Mouse (Mus musculus) MEL (cell line): ENCODE measurements around the gene Hsph1. TPM values are rescaled to one million over a fixed set of nuclear protein-coding genes. Genes with fewer than 3 reads are reported as not detected.

ENCODE experiments used
- DNase-seq: peaks from one replicate; pipeline ENCODE4 v3.0.0; 2011; ENCODE audit warnings: low read depth, low spot score
- H3K27ac ChIP-seq: 2 replicates; pipeline ENCODE4 v1.5.1; 2012; ENCODE audit warnings: low read depth, mild to moderate bottlenecking, control low read depth, low read length, moderate library complexity; ENCODE audit not compliant: control insufficient read depth
- H3K27me3 ChIP-seq, 2 experiments: fragments of 150-350 bp in 1 of 2; sonication (generic) in 1 of 2; 2 replicates each; pipeline ENCODE4 v1.6.1; 2012; ENCODE audit warnings: low read length in 2 of 2, mild to moderate bottlenecking in 2 of 2, improper control_type of control experiment in 1 of 2, moderate library complexity in 1 of 2; ENCODE audit not compliant: insufficient read depth in 2 of 2, control insufficient read depth in 1 of 2
- H3K36me3 ChIP-seq, 2 experiments: 2 replicates each; pipeline ENCODE4 v1.6.1; 2012 to 2014; ENCODE audit warnings: low read length in 2 of 2, improper control_type of control experiment in 1 of 2, inconsistent platforms in 1 of 2, mild to moderate bottlenecking in 1 of 2; ENCODE audit not compliant: insufficient read depth in 2 of 2, control insufficient read depth in 1 of 2
- H3K4me1 ChIP-seq, 2 experiments: fragments of 150-350 bp in 1 of 2; sonication (generic) in 1 of 2; 2 replicates each; pipeline ENCODE4 v1.6.1; 2012; ENCODE audit warnings: low read length in 2 of 2, improper control_type of control experiment in 1 of 2, mild to moderate bottlenecking in 1 of 2; ENCODE audit not compliant: insufficient read depth in 2 of 2, control insufficient read depth in 1 of 2
- H3K4me3 ChIP-seq, 2 experiments: fragments of 150-350 bp in 1 of 2; sonication (generic) in 1 of 2; 2 replicates each; pipeline ENCODE4 v1.5.1; 2012; ENCODE audit warnings: low read depth in 2 of 2, low read length in 2 of 2, mild to moderate bottlenecking in 2 of 2, moderate library complexity in 2 of 2, control low read depth in 1 of 2, improper control_type of control experiment in 1 of 2; ENCODE audit not compliant: control insufficient read depth in 1 of 2, insufficient read depth in 1 of 2
- H3K79me2 ChIP-seq: 2 replicates; pipeline ENCODE4 v1.6.1; 2012; ENCODE audit warnings: mild to moderate bottlenecking, low read length, moderate library complexity; ENCODE audit not compliant: control insufficient read depth, poor library complexity, insufficient read depth
- H3K9ac ChIP-seq: 2 replicates; pipeline ENCODE4 v1.6.1; 2012; ENCODE audit warnings: low read depth, mild to moderate bottlenecking, control low read depth, low read length, moderate library complexity; ENCODE audit not compliant: control insufficient read depth, poor library complexity, severe bottlenecking
- H3K9me3 ChIP-seq: fragments of 150-350 bp; sonication (generic); replicated peaks from 2 replicates; pipeline ENCODE4 v1.6.1; 2012; ENCODE audit warnings: mild to moderate bottlenecking, low read length, improper control_type of control experiment, moderate library complexity; ENCODE audit not compliant: insufficient read depth
- BHLHE40 ChIP-seq: IDR thresholded peaks from 2 replicates; pipeline ENCODE4 v1.6.1; 2012; ENCODE audit warnings: low read depth, mild to moderate bottlenecking, inconsistent platforms, low read length, improper control_type of control experiment, borderline replicate concordance
- CHD2 ChIP-seq: IDR thresholded peaks from 2 replicates; pipeline ENCODE4 v1.6.1; 2011; ENCODE audit warnings: low read length, improper control_type of control experiment
- E2F4 ChIP-seq: IDR thresholded peaks from 2 replicates; pipeline ENCODE4 v1.6.1; 2011; ENCODE audit warnings: low read depth, low read length, improper control_type of control experiment, borderline replicate concordance
- ELF1 ChIP-seq: IDR thresholded peaks from 2 replicates; pipeline ENCODE4 v1.6.1; 2014; ENCODE audit warnings: low read depth, mild to moderate bottlenecking, inconsistent platforms, low read length, improper control_type of control experiment, moderate library complexity
- GABPA ChIP-seq: IDR thresholded peaks from 2 replicates; pipeline ENCODE4 v1.6.1; 2012; ENCODE audit warnings: low read depth, mild to moderate bottlenecking, inconsistent platforms, low read length, improper control_type of control experiment, moderate library complexity
- HCFC1 ChIP-seq: IDR thresholded peaks from 2 replicates; pipeline ENCODE4 v1.6.1; 2012; ENCODE audit warnings: low read depth, mild to moderate bottlenecking, inconsistent platforms, low read length, improper control_type of control experiment, moderate library complexity
- MAFK ChIP-seq: IDR thresholded peaks from 2 replicates; pipeline ENCODE4 v1.6.1; 2011; ENCODE audit warnings: low read depth, mild to moderate bottlenecking, low read length, improper control_type of control experiment, borderline replicate concordance
- MAX ChIP-seq: IDR thresholded peaks from 2 replicates; pipeline ENCODE4 v1.6.1; 2011; ENCODE audit warnings: low read length, improper control_type of control experiment
- MAZ ChIP-seq: IDR thresholded peaks from 2 replicates; pipeline ENCODE4 v1.6.1; 2012; ENCODE audit warnings: low read depth, mild to moderate bottlenecking, inconsistent platforms, low read length, improper control_type of control experiment
- MXI1 ChIP-seq: IDR thresholded peaks from 2 replicates; pipeline ENCODE4 v1.6.1; 2011; ENCODE audit warnings: mild to moderate bottlenecking, low read depth, low read length, improper control_type of control experiment
- MYB ChIP-seq: IDR thresholded peaks from 2 replicates; pipeline ENCODE4 v1.6.1; 2011; ENCODE audit warnings: mild to moderate bottlenecking, low read depth, low read length, improper control_type of control experiment
- NELFE ChIP-seq: IDR thresholded peaks from 2 replicates; pipeline ENCODE4 v1.6.1; 2011; ENCODE audit warnings: low read depth, low read length, improper control_type of control experiment
- NRF1 ChIP-seq: IDR thresholded peaks from 2 replicates; pipeline ENCODE4 v1.6.1; 2014; ENCODE audit warnings: low read depth, mild to moderate bottlenecking, inconsistent platforms, low read length, improper control_type of control experiment, moderate library complexity; ENCODE audit not compliant: poor library complexity, insufficient read depth, severe bottlenecking
- SMC3 ChIP-seq: IDR thresholded peaks from 2 replicates; pipeline ENCODE4 v1.6.1; 2011; ENCODE audit warnings: low read depth, low read length, improper control_type of control experiment
- TAL1 ChIP-seq: IDR thresholded peaks from 2 replicates; pipeline ENCODE4 v1.6.1; 2012; ENCODE audit warnings: mild to moderate bottlenecking, inconsistent platforms, low read length, moderate library complexity, mixed read lengths
- USF1 ChIP-seq: IDR thresholded peaks from 2 replicates; pipeline ENCODE4 v1.6.1; 2014; ENCODE audit warnings: low read depth, mild to moderate bottlenecking, inconsistent platforms, low read length, improper control_type of control experiment, moderate library complexity
- USF2 ChIP-seq, 2 experiments: IDR thresholded peaks; 2 replicates each; pipeline ENCODE4 v1.6.1; 2011 to 2012; ENCODE audit warnings: improper control_type of control experiment in 2 of 2, low read length in 2 of 2, borderline replicate concordance in 1 of 2, inconsistent platforms in 1 of 2, low read depth in 1 of 2, mild to moderate bottlenecking in 1 of 2; ENCODE audit not compliant: insufficient read depth in 1 of 2
- ZC3H11A ChIP-seq: IDR thresholded peaks from 2 replicates; pipeline ENCODE4 v1.6.1; 2012; ENCODE audit warnings: low read depth, mild to moderate bottlenecking, inconsistent platforms, low read length, improper control_type of control experiment
- polyA plus RNA-seq, 2 experiments: library from polyadenylated mRNA; stranded (reverse) in 1 of 2; unstranded in 1 of 2; fragments of >175 nt in 1 of 2; fragments of >200 nt in 1 of 2; gene quantifications; 2 replicates each; pipeline versions ENCODE4 v1.2.1 to v1.2.4; 2012; ENCODE audit warnings: low replicate concordance in 2 of 2, low read depth in 1 of 2; ENCODE audit not compliant: insufficient read length in 2 of 2, insufficient read depth in 1 of 2, missing spikeins in 1 of 2
- total RNA-seq: library from RNA; depleted of rRNA; stranded (reverse); fragments of 300-350 nt; gene quantifications from 2 replicates; pipeline ENCODE4 v1.2.3, GENCODE M21; 2012

Hsph1 gene
- total and polyA plus RNA-seq, 3 experiments = 176 to 388 (median 300) TPM

GRCm38 (mm10) chr5:149678100-149678989 lies 42.2 kb upstream of the Hsph1 start, which contains the start of gene B3glct (continued):
- TF ChIP-seq GABPA (no peak), USF2 (IDR thresholded peaks at IDR 0.05; ENCODE audit: borderline replicate concordance in 1 of 2, insufficient read depth in 1 of 2, low read depth in 1 of 2, low read length in 2 of 2) (no peak), E2F4 (no peak), CHD2 (no peak), TAL1 (no peak), MYB (no peak), MAX (no peak), NRF1 (peak; percentile 69), ELF1 (no peak), HCFC1 (peak; percentile 44; the same call in 1 of the 2 replicates), MAZ (no peak; the same call in 1 of the 2 replicates)

- Histone ChIP-seq H3K9me3 (no peaks in the 10 kb centered on the region), H3K79me2 (peaks cover 2% of the 10 kb centered on the region), H3K27me3 (no peaks in the 10 kb centered on the region; a peak in 1 of 4 replicates), H3K36me3 (peaks cover 0 to 8% of the 10 kb centered on the region in 2 experiments; a peak in 2 of 4 replicates), H3K27ac (no peak overlapping the region), H3K9ac (no peak overlapping the region), H3K4me1 (peaks cover 3 to 11% of the 10 kb centered on the region in 2 experiments), H3K4me3 (no peak overlapping the region)
- TF ChIP-seq ZC3H11A (no peak), USF1 (no peak), ELF1 (no peak), NELFE (no peak), GABPA (no peak), MXI1 (no peak), MAFK (no peak), SMC3 (no peak), BHLHE40 (no peak)
- no peak for DNase-seq
Observed at GRCm38 (mm10) chr5:149677196-149677595, 41.0 kb upstream of the Hsph1 start.
